Mouse (Mus musculus) fat pad, adult 2 months (tissue): ENCODE data around the gene Grm1.
"Not testable (repeated sequence)": the region's sequence is repeated elsewhere in the genome, so short reads cannot be mapped to it uniquely, and the experiment has no call there.

ENCODE experiments used
- DNase-seq: peaks from one replicate; pipeline ENCODE4 v3.0.0-alpha.2; 2011; ENCODE audit warnings: low read depth, low spot score; ENCODE audit errors: extremely low read depth

Gene Grm1

GRCm38 (mm10) chr10:11081611-11082398 lies at the start of gene Grm1:
Gene Grm1, minus strand, starts transcription at chr10:11082356.
- DNase-seq = no peak

GRCm38 (mm10) chr10:11121781-11122180 lies 39.6 kb upstream of the Grm1 start:
- no peak for DNase-seq

- no peak for DNase-seq
Measured at GRCm38 (mm10) chr10:11098475-11099044, 16.4 kb upstream of the Grm1 start.

DNA sequence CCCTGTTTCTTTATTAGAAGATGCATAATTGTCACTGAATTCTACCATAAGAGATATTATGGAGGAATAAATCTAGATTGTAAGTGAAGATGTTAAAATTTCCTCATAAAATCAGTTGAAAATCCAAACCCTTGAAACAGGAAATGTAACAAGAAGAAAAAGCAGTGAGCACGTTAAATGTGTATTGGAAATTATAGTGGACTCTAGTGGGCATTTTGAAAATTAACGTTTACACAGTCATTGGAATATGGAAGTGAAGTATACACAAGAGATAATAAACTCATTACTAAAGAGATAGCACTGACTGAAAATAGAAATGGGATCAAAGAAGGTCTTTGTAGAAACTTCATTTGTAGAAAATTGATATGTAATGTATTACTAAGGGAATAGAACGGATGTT lies 4.2 kb upstream of the Grm1 start:
- no peak for DNase-seq

DNA sequence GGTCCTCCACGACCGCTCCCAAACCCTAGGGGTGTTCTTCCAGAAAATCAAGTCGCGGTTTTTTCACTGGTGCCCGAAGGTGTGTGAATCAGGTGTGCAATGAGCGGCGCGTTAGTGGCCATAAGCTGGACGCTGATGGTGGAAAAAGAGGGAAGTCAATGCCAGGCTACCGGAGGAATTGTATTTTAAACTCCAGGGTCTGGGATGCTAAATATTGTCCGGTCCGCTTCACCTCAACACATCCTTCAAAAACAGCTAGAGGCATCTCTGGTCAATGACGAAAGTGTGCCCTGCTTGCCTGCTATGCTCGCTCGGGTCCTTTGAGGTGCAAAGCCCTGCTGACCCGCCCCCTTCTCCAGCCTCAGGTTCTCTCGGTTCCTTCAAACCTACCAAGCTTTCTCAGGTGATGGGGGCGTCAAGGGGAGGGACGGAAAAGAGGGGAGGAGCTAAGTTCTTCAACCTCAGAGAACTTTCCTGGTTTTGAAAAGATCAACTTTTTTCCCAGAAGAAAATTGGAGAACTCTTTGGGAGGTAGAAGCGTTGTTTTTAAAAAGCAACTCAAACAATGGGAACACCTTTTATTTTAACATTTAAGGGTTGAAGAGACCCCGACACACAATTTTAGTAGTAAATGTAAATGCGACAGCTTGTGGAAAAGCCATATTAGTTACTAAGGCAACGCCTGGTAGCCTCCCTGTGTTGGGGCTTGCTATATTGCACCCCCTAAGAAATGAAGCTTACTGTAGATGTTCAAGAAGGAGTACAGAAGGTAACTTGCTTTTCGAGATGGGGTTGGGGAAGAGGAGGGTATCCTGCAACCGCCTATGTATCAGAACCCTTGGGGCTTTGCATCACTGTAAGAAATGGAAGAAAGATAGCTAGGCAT lies 1.2 kb downstream of the Grm1 start:
- no peak for DNase-seq

DNA sequence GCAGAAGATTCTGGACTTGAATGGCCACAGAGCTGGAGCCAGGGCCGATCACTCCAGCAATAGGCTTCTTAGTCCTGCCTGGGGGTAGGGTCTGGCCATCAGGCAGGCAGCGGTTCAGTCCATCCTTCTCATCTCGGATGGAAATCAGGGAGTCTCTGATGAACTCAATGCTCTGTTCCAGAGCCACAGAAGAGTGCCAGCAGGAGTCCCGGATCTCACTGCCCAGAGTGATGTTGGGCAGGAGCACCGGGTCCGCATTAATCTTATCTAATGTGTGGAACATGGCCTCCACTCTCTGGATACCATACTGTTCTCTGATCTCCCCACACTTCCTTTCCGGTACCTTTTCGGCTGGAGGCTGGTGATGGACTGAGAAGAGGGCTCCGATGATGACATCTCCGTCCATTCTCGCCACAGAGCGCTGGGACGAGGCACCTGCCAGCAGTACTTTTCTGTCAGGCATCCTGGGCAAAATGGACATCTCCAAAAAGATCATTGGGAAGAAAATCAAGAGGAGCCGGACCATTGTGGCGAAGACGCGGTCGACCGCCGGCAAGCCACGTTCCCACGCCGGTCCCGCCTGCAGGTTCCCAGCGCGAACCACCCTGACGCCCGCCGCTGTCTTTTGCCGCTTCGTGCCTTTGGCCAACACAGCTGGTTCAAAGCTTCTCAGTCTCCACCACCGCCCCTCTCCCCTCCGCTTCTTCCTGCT lies 2.0 kb downstream of the Grm1 start:
- no peak for DNase-seq

GRCm38 (mm10) chr10:11079506-11079905 lies 2.6 kb downstream of the Grm1 start:
- DNase-seq = no peak

GRCm38 (mm10) chr10:11065136-11065535 lies 17.0 kb downstream of the Grm1 start:
- no peak for DNase-seq

GRCm38 (mm10) chr10:11061318-11062071 lies 20.7 kb downstream of the Grm1 start:
- no peak for DNase-seq

- DNase-seq = no peak
Measured at GRCm38 (mm10) chr10:11049361-11049760, 32.8 kb downstream of the Grm1 start.

DNA sequence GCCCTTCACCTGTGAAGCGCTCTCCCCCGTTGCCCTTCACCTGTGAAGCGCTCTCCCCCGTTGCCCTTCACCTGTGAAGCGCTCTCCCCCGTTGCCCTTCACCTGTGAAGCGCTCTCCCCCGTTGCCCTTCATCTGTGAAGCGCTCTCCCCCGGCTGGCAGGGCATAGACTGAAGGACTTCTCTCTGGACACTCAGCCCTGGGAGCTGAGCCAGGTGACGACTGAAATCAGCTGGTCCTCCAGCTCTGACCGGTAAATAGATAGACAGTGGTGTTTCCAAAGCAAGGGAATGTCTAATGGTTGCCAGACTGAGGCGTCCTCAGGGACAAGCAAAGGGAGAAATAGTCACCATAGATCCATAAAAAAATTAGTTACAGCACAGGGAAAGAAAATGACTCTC lies 36.7 kb downstream of the Grm1 start:
- DNase-seq = not testable (repeated sequence)

- DNase-seq = no peak
Measured at GRCm38 (mm10) chr10:11044455-11045106, 37.6 kb downstream of the Grm1 start.

DNA sequence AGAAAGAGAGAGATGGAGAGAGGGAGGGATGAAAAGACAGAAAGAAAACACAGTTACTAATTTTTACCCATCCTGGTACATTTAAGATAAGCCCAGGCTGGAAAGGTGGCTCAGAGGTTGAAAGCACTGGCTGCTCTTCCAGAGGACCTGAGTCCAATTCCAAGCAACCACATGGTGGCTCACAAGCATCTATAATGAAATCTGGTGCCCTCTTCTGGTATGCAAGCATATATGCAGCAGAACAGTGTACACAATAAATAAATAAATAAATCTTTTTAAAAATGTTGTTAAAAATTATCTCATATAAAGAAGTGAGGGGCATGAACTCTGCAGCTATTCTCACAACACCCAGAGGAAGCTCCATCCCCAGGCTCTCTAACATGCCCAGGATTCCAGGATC lies 42.8 kb downstream of the Grm1 start:
- no peak for DNase-seq

- DNase-seq = no peak
Measured at GRCm38 (mm10) chr10:11032221-11032620, 49.9 kb downstream of the Grm1 start.

- no peak for DNase-seq
Measured at GRCm38 (mm10) chr10:11025764-11026518, 56.2 kb downstream of the Grm1 start.

GRCm38 (mm10) chr10:11018970-11019531 lies 63.1 kb downstream of the Grm1 start:
- no peak for DNase-seq

DNA sequence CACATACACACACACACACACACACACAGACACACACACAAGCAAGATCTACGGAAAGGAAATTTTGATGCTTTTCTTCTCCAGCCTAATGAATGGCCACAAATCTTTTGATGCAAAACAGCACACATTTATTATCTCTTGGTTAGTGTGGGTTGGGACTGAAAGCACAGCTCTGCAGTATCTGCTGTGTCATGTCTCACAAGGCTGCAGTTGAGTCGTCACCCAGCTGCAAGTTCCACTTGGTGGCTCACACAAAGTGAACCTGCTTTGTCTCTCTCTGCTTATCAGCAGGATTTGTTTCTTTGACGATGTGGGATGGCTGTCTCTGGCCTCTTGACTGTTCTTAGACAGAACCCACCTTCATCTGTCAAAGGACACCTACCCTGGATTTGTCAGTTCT lies 68.5 kb downstream of the Grm1 start:
- DNase-seq = no peak

DNA sequence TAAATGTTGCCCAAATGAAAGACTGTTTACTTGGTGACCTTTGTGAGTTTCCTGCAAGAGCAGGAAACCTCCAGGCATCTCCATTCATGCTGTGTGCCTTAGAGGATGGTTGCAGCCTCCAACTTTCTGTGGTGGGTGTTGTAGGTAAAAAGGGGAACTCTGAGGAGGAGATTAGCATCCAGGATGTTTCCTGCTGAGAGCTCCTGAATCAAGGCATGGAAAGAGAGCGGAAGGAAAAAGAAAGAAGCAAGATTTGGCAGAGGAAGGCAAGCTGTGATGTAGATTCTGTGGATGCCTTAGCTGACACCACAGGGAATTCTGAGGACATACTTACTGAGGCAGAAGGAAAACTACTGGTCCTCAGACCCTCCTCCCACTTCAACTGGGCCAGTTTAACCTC lies 85.4 kb downstream of the Grm1 start:
- DNase-seq = no peak

- no peak for DNase-seq
Measured at GRCm38 (mm10) chr10:10991708-10992107, 90.4 kb downstream of the Grm1 start.
